Mouse (Mus musculus): ENCODE measurements at regions not wholly inside any gene's neighbourhood (a gene's known extent, or its start where the extent isn't known, plus 50 kb on each side); places are given as distances from the start of the nearest gene placed in this dataset.
"Not testable (repeated sequence)": the region's sequence is repeated elsewhere in the genome, so short reads cannot be mapped to it uniquely, and the experiment has no call there.

DNA sequence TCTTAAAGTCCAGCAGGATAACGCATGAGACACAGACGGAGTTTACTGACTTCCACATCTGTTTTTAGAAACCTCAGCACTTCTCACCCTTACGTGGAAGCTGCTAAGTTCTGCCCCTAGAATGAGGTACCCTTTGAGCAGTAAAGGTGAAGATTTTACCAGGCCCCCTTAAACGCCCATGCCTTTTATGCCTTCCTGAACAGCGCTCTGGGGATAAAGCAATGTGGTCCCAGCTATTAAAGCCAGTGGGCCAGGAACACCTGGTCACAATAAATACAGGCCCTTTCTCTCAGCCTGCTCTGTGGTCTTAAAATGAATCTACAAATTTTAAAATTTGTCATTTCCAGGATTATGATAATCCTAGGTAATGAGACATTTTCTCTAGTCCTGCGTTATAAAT lies 57.9 kb downstream of the Llph start:
- DNase-seq (ENCODE audit: low spot score): no peak

DNA sequence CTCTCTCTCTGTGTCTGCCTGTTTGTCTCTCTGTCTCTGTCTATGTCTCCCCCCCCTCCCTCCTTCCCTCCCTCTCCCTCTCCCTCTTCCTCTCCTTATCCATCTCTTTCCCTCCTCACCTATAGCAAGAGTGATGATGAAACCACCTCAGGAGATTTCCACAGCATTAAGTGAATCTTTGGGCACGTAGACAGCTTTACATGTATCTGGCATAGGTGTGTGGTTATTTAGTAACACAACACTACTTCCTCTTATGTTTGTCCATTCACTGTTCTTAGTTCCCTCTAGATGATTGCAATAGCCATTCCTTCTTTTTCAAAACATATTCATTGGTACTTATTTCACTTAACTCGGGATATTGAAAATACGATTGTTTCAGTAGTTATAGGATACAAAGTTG lies 65.0 kb downstream of the Llph start:
- no peak for DNase-seq (ENCODE audit: low spot score)

DNA sequence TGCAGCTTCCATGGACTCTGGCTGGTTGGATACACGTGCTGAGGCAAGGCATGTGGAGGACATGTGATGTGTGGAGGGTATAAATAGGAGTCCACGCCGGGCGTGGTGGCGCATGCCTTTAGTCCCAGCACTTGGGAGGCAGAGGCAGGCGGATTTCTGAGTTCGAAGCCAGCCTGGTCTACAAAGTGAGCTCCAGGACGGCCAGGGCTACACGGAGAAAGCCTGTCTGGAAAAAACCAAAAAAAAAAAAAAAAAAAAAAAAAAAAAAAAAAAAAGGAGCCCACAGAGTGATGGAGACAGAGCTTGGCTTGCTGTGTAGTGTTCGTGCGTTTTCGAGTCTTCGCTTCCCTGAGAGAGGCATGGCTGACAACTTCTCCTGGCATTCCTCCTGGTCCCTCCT lies 66.5 kb downstream of the Llph start:
- DNase-seq (ENCODE audit: low spot score): not testable (repeated sequence)

DNA sequence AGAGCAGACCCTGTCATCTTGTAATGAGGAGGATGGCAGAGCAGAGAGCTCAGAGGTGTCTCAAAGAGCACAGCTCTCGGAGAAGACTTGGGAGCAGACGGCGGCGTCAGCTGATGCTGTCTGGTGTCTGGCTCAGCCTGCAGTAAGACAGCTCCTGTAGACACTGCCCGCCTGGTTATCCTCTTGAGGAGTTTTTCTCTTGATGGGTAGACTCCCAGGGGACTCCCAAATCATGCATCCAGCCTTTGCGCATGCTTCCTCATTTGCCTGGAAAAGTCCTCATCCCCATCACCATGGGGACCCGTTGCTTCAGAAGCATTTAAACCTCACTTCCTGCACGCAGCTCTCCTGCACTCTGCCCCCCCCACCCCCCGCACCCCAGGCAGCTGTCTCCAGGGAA lies 67.6 kb downstream of the Llph start:
- DNase-seq (ENCODE audit: low spot score): no peak

DNA sequence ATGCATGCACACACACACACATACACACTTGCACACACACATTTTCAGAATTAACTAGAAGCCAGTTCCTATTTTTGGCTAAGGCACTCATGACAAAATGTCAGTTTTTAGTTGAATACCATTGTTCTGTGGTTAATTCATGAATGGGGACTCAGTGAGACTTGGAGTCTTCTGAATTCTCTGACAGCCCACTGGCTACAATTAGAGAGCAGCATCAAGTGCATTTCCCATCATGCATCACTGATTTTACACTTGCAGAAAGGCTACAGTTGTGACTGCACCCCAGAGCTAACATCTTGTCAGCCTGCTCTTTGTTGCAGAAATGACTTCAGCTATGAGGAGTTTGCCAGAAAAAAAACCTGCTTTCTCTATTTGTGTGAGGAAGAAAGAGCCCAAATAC lies 70.4 kb downstream of the Llph start:
- DNase-seq (ENCODE audit: low spot score): no peak

DNA sequence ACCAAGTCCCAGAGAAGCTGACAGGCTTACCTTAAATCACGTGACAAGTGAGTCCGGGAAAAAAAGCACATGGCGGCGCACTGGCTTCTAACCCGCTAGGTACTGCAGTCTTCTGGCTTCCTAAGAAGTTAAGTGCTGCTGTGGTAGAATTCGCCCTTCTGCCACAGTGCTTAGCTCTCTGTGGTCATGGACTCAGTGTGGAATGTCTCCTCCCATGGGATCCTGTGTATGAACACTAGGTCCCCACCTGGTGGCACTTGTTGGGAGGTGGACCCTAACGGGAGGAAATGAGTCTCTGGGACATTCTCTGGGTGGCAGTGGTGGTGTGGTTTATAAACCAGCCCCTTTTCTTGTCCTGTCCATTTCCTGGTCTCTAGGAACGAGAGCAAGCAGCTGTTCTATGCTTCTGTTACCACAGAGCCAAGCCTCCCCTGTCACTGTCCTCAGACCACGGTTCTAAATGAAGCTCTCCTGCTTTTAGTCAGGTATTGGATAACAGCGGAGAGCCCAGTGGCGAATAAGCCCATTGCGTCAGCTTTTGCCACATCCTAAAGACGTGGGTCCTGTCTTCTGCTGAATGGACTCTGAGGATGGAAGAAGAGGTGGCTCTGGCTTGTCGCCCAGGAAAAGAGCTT lies 71.5 kb downstream of the Llph start:
- DNase-seq (ENCODE audit: low spot score): no peak

DNA sequence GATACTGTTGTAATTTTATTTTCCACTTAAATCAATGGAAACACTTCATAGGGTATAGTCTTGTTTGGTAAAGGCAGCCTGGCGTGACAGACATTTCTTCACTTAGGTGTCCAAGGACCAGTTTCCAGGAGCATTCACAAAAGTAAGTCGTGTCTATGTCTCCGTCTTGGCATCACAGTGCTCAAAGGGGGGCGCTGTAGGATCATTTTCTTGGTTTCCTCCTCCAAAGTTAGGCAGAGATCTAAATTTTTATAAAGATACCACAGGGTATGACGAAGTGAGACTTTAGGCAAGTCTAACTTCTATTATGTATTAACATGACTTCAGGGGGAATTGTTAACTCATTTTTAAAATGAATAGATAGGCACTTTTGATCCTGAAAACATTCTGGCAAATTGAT lies 79.1 kb downstream of the Llph start:
- DNase-seq (ENCODE audit: low spot score): peak; percentile 40

DNA sequence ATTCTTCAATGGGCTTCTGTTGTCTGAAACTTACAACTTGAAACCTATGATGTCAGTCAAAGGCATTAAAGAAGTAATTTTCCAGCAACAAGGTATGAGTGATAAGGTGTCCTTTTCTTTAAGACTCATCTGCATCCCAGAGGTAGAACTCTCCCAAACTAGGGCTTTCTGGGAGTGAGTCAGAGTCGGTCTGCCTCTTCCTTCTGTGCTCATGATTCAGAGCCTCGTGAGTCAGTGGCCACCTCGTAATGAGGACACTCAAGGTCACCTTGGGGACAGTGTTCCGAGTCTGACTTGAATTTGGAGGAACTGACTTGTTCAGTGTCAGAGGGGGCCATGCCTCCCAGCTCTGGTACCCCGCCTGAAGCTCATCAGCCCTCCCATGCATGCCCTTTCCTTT lies 81.8 kb downstream of the Llph start:
- DNase-seq (ENCODE audit: low spot score): no peak

Data from adipocyte (in vitro differentiated cells).